Mouse (Mus musculus) inflammation-experienced regulatory T-cells, adult 6 months (primary cell): ENCODE data around the gene Cplx1. TPM values are rescaled to one million over a fixed set of nuclear protein-coding genes. Genes with fewer than 3 reads are reported as not detected.
"Not testable (repeated sequence)": the region's sequence is repeated elsewhere in the genome, so short reads cannot be mapped to it uniquely, and the experiment has no call there.

ENCODE experiments used
- ATAC-seq: one replicate; pipeline ENCODE4 v1.8.0; 2017
- polyA plus RNA-seq, 3 experiments: library from polyadenylated mRNA; unstranded; fragments of 100-300 nt; shearing (Covaris generic); gene quantifications; one replicate each; pipeline ENCODE4 v1.2.1; 2017

Gene Cplx1
- polyA plus RNA-seq, 3 experiments from 2014 or later: not detected

GRCm38 (mm10) chr5:108515581-108516361, 34.1 kb downstream of the Cplx1 start:
- no peak for ATAC-seq

- no peak for ATAC-seq
Measured at GRCm38 (mm10) chr5:108502286-108502685, 47.5 kb downstream of the Cplx1 start.

- ATAC-seq: no peak
Measured at GRCm38 (mm10) chr5:108501573-108501972, 48.3 kb downstream of the Cplx1 start.

- ATAC-seq: not testable (repeated sequence)
Measured at GRCm38 (mm10) chr5:108486148-108486547, 63.7 kb downstream of the Cplx1 start.

GRCm38 (mm10) chr5:108485239-108485638, 64.6 kb downstream of the Cplx1 start:
- ATAC-seq: peak; percentile 58

- no peak for ATAC-seq
Measured at GRCm38 (mm10) chr5:108483006-108483405, 66.8 kb downstream of the Cplx1 start.

- ATAC-seq: no peak
Measured at GRCm38 (mm10) chr5:108475977-108476376, 73.8 kb downstream of the Cplx1 start.

GRCm38 (mm10) chr5:108473737-108474136, 76.1 kb downstream of the Cplx1 start:
- no peak for ATAC-seq

GRCm38 (mm10) chr5:108469617-108470016, 80.2 kb downstream of the Cplx1 start:
- ATAC-seq: no peak

Other genes with a start within 250 kb of the Cplx1 start
- 1 to 10 TPM; 2.6 to 5.0 (median 4.6) TPM for gene Pigg, start 237.4 kb downstream of the Cplx1 start, polyA plus RNA-seq
- gene Gm42517, start 182.1 kb downstream of the Cplx1 start, polyA plus RNA-seq: not detected
- 1 to 10 TPM; 1.2 to 1.4 (median 1.3) TPM for gene Pde6b, start 161.6 kb downstream of the Cplx1 start, polyA plus RNA-seq
- 100 to 1,000 TPM; 180 to 317 (median 253) TPM for gene Atp5k, start 115.6 kb downstream of the Cplx1 start, polyA plus RNA-seq
- gene Mfsd7a, start 101.1 kb downstream of the Cplx1 start, polyA plus RNA-seq: not detected
- 1 to 10 TPM; 3.5 to 5.8 (median 4.9) TPM for gene Pcgf3, start 88.8 kb downstream of the Cplx1 start, polyA plus RNA-seq
- gene Gak, start 79.7 kb upstream of the Cplx1 start, polyA plus RNA-seq: 10 to 100 TPM; 59.8 to 74.7 (median 70.1) TPM
- gene Tmem175, start 79.7 kb upstream of the Cplx1 start, polyA plus RNA-seq: 10 to 100 TPM; 26.7 to 40.8 (median 39.5) TPM
- 10 to 100 TPM; 13.1 to 17.8 (median 13.5) TPM for gene Idua, start 110.3 kb upstream of the Cplx1 start, polyA plus RNA-seq
- 1 to 10 TPM; 2.1 to 7.7 (median 4.7) TPM for gene Dgkq, start 119.6 kb upstream of the Cplx1 start, polyA plus RNA-seq
- gene Slc26a1, start 125.5 kb upstream of the Cplx1 start, polyA plus RNA-seq: under 1 TPM in 2 of 3 experiments, not detected in 1; 0.16 to 0.78 TPM
- gene Fgfrl1, start 142.4 kb upstream of the Cplx1 start, polyA plus RNA-seq: under 1 TPM in 1 of 3 experiments, not detected in 2; 0.32 TPM
- not detected for gene Rnf212, start 225.0 kb upstream of the Cplx1 start, polyA plus RNA-seq
- not detected for gene Tmed11, start 245.3 kb upstream of the Cplx1 start, polyA plus RNA-seq